Mouse (Mus musculus) adrenal gland, postnatal 25 days (tissue): ENCODE measurements around the gene Eps15. TPM values are rescaled to one million over a fixed set of nuclear protein-coding genes. Genes with fewer than 3 reads are reported as not detected.
"Not testable (repeated sequence)": the region's sequence is repeated elsewhere in the genome, so short reads cannot be mapped to it uniquely, and the experiment has no call there.

Experiments
- DNase-seq: peaks from one replicate; pipeline ENCODE4 v3.0.0; 2021; ENCODE audit warnings: mixed read lengths
- total RNA-seq: library from RNA; stranded (reverse); gene quantifications from 2 replicates; pipeline ENCODE4 v1.2.3, GENCODE M21; 2021

The Eps15 gene
- total RNA-seq, 1 experiment from 2014 or later: 79.7 TPM

DNA sequence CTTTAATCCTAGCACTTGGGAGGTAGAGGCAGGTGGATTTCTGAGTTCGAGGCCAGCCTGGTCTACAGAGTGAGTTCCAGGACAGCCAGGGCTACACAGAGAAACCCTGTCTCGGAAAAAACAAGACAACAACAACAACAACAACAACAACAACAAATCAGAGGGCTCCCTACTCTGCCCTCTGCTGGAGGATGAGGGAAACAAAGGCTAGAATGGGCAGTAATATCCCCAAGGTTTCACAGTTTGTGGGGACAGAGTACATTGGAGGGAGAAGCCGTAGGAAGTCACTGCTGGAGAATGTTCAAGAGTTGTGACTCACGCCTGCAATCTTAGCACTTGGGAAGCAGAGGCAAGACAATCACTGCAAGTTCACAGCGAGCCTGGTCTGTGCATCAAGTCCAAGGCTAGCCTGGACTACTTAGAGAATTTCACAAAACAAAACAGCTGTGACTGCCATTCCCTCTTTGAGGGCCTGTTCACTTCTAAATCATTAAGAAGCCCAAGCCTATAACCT, 121.2 kb downstream of the Eps15 start:
- DNase-seq: no peak

DNA sequence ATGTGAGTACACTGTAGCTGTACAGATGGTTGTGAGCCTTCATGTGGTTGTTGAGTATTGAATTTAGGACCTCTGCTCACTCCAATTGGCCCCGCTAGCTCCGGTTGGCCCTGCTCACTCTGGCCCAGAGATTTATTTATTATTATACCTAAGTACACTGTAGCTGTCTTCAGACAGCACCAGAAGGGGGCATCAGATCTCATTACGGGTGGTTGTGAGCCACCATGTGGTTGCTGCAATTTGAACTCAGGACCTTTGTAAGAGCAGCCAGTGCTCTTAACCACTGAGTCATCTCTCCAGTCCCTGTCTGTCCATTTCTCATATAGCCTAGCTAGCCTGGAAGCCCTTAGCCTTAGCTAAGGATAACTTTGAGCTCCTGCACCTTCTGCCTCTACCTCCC, 124.8 kb downstream of the Eps15 start:
- not testable (repeated sequence) for DNase-seq

DNA sequence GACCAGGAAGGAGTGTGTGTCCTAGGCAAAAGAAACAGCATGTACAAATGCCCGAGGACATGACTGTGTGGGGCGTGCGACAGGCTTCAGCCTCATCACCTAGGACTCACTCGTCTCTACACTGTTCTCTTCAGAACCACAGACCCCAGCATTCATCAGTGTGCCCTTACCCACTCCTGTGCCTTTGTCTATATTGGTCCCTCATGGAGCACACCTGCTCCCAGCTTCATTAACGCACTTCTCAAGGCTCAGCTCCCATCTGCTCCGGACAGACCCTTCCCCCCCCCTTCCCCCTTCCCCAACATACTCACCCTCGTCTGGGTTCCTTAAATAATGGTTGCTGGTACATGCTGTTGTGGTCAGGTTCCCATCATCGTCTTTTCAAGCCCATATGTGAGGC, 125.3 kb downstream of the Eps15 start:
- no peak for DNase-seq

DNA sequence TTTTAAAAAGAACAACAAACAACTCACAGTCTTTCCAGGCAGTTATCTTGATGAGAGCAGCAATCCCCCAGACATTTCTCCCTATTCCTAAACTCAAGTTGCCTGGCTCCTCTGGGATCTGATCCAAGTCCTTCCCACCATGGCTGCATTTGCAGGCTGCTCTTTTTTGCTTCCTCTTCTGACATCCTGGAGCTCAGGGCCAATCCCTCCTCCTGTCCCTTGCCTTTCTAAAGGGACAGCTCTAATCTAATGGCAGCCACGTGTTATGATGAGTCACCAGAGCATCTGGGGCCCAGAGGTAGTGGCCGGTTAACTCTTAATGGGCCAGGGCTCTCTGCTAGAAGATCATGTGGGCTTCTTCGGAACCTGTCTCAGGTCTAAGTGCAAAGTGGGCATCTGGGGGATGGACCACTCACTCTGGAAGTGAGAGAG, 126.0 kb downstream of the Eps15 start:
- peak; percentile 72 for DNase-seq

DNA sequence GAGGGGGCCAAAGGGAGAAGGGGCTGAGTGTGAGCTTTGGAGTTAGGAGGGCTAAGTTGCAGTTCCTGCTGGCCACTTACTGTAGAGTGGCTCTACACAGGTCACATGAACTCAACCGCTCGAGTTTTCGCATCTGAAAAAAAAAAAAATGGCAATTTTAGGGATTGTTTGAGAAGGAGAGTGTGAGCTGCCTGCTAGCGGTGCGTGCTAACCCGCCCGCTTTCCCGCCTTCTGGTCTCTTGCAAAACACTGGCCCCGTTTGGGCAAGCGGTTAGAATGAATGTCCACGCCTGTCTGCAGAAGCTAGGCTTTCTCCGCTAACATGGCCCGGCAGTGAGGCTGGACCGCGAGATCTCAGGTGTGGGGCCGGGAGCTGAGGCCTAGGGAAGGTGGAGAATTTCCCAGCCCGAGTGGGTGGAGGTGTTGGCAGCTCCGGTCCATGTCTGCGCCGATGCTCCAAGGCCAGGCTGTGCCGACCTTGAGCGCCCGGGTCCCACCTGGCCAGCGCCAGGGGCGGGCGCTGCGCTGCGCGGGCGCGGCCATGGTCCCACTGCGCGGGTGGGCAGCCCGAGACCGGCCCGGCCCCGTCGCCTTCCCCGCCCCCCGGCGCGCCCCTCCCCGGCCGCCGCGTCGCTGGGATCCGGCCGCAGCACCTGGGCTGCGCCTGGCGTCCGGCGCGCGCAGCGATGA, 126.6 kb downstream of the Eps15 start, which contains the start of gene Ttc39a:
Gene Ttc39a, plus strand, starts transcription at position 138 of the 690 bp plus-strand sequence.
- peak; percentile 62 for DNase-seq

DNA sequence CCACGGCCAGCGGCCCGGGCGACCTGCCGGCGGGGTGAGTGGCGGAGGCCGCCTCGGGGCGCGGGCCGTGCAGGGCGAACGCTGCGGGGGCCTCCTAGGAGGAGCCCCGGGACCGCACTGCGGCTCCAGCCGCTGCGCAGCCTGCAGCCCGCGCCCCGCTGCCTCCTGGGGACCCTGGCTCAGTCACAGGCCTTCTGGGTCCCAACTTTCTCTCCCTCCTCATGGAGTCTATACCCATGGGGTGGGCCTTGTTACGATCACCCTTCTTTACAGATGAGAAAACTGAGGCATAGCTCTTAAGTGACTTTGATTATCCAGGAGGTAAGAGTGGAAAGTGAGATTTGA, 127.1 kb downstream of the Eps15 start:
- DNase-seq: no peak

DNA sequence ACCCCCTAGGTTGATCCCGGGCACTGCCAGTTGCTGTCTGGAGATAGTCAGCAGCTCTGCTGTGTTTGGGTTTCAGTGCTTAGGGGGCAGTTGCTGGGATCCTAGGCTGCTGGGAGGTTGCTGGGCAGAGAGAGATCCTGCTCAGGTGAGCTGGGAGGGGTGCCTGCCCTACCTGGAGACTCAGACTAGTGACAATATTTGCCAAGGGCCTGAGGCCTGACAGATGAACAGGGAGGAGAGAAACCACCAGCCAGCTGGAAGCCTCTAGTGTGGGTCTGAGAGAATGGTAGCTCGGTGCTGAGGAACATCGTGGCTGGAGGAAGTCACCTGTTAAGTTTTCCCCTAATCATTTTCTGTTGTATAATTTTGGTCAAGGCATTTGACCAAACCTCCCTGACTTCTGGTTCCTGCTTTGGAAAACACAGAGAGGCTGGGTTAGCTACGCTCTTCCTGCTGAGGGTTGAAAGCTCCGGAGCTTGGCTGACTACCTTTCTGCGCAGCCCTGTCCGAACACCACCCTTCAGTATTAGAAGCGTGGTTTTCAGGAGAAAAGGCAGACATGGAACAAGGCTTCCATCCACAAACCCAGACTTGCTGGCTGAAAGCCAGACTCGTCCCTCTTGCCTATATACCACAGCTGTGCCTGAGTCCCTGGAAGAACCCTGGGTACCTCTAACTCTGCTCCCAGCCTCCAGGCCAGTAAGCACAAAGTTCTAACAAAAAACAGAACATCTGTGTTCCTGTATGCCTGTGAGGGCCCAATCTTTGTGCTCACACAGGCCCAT, 127.8 kb downstream of the Eps15 start:
- DNase-seq: no peak

DNA sequence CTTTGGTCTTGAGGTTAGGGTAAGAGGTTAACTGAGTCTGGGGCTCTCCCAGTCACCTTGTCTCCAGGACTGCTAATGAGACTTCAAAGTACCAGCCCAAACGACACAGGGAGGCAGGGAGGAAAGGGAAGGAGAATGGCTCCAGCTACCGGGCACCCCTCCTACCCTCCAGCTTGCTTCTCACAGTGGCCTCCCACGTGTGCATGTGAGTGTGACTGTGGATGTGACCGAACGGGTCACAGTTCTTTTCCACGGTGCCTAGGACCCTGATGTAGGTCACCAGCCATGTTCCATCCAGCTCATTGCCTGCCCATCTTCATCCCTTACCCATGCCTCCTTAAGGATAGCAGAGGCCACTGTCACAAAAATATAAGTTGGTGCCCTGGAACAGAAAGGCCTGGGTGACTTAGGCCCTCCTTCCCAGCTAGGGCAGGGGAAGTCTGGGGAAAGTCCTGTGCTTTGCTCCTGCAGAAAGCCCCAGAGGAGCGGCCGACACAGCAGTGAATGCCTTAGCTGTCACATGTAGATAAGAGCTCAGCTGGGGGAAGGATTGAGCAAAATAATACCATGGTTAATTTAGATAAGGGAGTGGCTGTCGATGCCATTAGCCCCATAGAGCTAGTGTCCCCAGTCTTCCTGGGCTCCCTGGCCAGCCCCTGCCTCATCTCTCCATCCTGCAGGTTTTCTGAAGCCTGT, 130.8 kb downstream of the Eps15 start:
- DNase-seq: no peak

DNA sequence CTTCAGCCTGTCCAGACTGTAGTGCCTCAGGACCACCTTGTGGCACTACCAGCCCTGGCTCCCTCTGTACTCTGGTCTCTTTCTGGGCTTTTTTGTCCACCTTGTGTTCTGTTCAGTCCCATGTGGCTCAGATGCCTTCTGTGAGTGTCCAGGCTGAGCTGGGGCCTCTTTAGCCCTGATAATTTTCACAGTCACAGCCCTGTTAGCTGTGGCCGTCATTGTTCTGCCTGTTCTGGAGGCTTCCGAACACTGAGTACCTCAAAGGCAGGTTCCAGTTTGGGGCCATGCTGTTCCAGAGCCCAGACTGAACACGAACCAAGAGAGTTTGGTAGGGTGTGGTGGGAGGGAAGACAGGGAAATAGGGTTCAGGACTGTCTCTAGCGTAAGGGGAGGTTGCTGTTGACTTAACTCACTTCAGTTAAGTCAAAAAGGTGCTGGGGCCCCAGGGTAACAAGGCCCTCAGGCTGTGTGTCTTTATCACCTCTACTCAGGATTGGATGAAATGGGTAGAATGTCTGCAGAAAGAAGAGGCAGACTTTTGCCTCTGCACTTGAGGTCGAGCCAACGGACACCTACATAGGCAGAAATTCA, 131.4 kb downstream of the Eps15 start:
- no peak for DNase-seq

DNA sequence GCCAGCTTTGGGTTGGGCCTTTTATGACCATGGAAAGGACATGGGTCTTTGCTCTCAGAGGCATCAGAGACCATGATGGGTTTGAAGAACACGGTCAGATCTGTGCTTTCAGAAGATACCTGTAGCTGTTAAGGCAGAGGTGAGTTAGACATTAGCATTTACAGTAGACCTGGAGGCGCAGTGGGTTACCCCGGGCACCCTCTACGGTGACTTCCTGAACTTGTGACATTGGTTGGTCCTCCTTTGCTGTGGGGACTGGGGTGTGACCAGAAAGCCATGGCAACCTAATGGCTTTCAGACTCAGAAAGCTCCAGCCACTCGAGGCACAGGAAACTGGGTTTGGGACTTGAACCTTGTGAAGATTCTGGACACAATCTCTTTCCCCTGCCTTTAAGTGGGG, 132.2 kb downstream of the Eps15 start:
- no peak for DNase-seq

DNA sequence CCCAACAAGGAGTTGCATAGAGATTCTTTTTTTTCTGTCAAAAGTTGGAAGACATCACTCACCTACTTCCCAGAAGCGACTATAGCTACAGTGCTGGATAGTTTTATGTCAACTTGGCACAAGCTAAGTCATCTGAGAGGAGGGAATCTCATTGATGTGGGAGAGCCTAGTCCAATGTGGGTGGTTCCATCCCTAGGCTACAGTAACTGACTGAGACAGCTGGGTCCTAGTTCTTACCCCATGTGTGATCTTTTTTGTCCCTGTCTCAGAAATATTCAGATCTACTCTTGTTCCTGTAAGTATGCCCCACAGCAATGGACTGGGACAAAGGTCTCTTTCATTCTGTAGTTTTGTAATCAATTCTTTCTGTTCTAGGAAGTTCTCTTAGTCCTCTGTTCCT, 137.9 kb downstream of the Eps15 start:
- no peak for DNase-seq

DNA sequence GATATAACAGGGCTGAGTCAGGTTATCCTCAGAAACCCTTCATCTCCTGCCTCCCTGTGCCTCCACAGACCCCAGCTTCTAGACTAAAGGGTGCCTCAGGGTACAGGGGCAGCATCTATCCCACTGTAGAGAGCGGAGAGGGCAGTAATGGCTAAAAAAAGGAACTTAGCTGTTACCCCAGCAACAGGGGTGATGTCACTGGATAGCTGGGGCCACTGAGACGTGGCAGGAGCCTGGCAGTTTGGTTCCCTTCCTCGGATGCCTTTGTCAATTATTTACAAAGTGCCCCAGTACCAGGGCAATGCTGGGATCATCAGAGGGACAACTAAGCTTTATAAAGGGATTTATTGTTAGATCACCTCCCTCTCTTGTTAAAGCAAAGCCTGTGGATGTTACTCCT, 138.9 kb downstream of the Eps15 start:
- DNase-seq: no peak

DNA sequence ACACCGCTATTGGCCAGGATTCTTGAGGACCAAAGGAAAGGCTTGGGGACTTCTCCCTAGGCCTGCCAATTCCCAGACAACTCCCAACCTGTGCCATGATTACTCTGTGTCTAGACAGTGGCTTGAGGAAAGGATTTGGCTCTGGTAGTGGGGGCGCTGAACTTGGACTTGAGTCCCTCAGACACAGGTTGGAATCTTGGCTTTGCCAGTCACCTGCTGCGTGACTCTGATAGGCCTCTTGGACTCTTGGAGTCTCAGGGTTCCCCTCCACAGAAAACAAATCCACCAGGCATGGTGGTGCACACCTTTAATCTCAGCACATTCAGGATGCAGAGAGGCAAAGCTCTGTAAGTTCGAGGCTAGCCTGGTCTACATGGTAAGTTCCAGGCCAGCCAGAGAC, 139.5 kb downstream of the Eps15 start:
- DNase-seq: no peak

DNA sequence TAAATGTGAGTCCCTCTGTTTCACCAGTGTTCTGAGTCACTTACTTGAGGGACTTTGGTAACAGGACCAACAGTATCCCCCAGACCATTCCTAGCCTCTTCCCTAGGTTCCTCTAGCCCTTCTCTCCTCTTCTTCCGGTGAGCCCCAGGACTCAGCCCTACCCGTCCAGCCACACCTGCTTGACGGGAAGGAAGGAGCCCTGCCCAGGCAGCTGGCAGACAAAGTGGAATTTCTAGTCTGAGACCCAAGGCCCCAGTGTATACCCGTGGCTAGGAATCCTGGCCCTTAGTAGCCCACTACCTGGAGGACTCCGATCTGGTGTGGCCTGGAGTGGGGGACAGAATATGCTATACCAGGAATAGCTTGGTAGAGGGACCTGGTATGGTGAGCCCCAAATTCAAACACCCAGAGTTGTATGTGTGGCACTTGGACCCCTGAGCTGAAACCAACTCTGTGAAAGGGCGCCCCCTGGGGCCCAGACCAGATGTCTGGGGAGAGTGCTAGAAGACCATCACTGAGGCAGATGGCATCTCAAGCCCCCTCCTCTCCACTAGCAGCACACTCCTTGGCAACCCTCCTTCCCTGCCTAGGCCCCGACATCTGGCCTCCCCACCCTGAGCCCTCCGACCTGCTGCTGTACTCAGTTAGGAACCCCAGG, 140.2 kb downstream of the Eps15 start:
- DNase-seq: peak; percentile 47

DNA sequence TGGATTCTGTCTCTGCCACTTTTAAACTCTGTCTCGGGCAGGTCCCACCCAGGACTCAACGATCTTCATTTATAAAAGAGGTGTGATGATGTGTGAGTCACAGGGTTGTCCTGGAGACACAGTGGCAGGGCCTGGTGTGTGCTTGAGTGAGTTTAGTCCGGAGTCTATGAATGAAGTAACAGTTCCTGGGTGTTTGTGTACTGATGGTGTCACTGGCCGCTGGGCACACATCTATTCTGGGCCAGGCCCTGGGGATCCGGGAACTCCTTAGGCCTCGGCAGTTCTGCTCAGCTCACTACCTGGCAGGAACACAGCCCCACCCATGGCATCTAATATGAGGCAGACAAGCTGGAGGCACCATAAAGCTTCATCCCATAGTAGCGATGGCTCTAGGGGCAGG, 141.5 kb downstream of the Eps15 start:
- no peak for DNase-seq

DNA sequence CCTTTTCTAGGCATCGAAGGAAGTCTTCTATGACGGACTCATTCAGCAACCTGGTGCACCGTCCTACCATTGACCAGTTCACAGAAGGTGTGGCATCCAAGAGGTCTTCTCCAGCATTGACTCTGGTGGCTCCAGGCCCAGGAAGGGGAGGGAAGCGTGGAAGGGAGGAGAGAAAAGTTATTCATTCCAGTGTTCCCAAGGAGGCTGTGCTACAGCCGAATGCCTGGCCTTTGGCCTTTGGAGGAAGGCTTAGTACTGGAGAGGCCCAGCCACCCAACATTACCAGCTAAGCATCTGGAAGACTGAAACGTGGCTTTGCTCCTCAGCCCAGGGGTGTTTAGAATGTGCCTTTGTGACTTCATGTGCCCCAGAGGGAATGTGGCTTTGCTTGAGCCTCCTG, 142.4 kb downstream of the Eps15 start:
- no peak for DNase-seq

DNA sequence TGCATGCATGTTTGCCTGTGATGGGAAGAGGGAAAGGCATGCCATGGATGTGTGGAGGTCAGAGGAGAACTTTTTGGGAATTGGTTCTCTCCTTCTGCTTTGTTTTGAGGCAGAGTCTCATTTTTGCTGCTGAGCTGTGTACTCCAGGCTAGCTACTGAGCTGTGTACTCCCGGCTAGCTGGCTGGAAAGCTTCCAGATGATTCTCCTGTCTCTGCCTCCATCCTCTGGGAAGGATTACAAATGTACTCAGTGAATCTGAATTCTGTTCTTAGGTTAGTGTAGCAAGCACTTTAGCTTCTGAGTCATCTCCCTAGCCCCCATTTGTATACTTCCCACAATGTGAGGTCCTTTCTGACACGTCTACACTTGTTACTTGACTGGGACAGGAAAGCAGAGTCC, 143.4 kb downstream of the Eps15 start:
- DNase-seq: no peak

DNA sequence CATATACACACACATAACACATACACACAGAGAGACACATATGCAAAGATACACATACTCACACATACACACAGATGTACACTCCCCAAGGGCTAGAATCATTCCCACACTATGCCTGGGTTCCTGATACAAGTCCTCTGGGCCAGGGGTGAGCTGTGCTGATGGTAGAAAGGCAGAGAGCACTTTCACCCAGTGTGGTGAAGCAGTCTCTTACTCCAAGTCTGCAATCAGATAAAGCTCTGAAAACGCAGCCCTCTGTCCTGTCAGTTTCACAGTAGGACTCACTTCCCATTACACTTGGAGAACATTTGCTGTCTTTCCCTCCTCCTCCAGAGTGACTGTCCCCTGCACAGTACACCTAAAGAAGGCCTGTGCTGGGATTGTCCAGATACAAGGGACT, 147.0 kb downstream of the Eps15 start:
- DNase-seq: no peak

DNA sequence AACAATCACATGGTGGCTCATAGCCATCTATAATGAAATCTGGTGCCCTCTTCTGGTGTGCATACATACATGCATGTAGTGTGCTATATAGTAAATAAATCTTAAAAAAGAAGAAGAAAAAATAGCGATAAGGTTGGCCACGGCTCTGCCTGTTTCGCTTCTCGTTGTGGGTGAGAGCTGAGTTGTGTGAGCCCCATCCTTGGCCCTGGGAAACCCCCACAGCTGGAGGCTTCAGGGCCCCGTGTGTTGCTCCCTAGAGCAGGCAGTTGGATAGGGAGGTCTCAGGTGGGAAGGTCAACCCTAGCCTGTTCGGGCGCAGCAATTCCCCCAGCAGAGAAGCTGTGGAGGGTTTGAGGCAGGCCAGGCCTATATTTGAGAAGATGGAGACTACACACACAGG, 150.2 kb downstream of the Eps15 start:
- DNase-seq: no peak

DNA sequence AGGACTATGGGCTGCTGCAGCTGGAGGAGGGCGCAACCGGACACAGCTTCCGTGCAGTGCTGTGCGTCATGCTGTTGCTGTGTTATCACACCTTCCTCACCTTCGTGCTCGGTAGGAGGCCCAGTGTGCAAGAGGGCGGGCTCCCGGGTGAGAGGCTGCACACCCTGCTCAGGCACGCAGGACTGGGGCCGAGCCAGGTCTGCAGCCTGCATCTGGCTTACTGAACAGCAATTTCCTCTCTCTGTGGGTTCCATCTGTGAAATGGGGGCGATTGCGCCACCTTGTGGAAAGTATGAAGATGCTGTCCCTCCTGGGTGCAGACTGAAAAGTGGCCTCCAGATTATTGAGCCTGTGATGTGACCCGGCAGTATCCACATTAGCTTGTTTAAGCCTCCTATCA, 150.8 kb downstream of the Eps15 start:
- peak; percentile 48 for DNase-seq

DNA sequence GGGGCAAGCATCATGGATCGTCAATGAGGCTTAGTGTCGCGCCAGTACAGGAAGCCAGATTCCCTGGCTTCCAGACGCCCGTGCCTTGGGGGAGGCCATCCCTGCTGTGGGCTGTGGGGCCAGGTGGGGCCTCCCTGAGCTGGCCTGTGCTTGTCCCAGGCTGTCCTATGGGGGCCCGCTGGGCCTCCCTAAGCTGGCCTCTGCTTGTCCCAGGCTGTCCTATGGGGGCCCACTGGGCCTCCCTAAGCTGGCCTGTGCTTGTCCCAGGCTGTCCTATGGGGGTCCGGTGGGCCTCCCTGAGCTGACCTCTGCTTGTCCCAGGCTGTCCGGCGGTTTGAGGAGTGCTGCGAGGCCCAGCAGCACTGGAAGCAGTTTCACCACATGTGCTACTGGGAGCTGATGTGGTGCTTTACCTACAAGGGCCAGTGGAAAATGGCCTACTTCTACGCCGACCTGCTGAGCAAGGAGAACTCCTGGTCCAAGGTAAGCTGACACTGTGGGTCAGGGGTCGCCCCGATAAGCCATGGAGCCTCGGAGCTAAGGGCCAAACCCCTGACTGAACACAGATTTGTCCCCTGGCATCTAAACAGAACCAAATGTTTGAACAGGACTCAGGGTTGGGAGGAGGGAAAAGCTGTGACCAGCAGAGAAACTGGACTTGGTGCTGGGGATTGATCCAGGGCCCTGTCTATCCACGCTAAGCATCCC, 152.8 kb downstream of the Eps15 start:
- DNase-seq: no peak

DNA sequence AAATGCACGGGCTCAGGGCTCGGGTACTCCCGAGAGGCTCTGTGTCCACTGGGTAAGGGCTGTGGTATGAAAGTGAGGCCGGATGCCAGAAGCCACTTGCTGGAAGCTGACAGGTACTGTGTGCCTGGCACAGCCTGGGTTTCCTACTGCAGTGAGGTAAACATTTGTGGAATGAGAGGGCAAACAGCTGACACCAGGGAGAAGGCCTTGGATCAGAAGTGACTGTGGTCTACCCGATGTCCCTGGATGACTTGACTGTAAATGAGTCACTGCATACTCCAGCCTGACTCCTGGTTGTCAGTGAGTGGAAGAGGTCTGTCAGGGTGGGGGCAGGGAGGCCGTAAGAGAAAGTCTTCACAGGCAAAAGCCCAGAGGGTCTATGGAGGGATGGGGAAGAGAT, 153.6 kb downstream of the Eps15 start:
- DNase-seq: peak; percentile 64
